Mouse (Mus musculus) liver, adult 10 weeks (tissue): ENCODE data around the gene Rnf38. TPM values are rescaled to one million over a fixed set of nuclear protein-coding genes. Genes with fewer than 3 reads are reported as not detected.

Source experiments
- polyA plus RNA-seq: library from polyadenylated mRNA; stranded (reverse); fragments of 350-450 nt; fragmentation: Illumina TruSeq; extraction: RNeasy Lipid Tissue Mini Kit (QIAGEN cat#74804); gene quantifications from one replicate; pipeline ENCODE4 v1.2.3, GENCODE M21; 2014; ENCODE audit warnings: low read depth, low replicate concordance

The Rnf38 gene
- 9.6 TPM for polyA plus RNA-seq

DNA sequence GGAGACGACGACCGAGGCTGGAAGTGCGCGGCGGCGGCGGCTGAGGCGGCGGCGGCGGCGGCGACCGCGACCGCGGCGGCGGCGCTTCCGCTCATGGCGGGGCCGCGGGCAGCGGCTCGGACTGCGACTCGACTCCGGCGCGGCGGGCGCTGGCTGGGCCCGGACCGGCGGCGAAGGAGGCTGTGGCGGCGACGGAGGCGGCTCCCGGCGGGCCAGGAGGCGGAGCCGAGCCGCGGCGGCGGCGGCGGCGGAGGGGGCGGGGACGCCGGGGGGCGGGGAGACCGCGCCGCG, at the start of gene Rnf38:
Gene Rnf38 (minus strand): TSS at position 77 of the 291 bp plus-strand sequence.

GRCm38 (mm10) chr4:44083945-44084344, 149.6 kb downstream of the Rnf38 start, which contains the start of gene Gne:
Gne (minus strand) TSS chr4:44084177.

Other genes starting within 250 kb of the Rnf38 start
- gene Clta, start 229.3 kb downstream of the Rnf38 start, polyA plus RNA-seq = 52.0 TPM
- 60.7 TPM for gene Gne, start 149.6 kb downstream of the Rnf38 start, polyA plus RNA-seq
- not detected for gene Melk, start 67.1 kb upstream of the Rnf38 start, polyA plus RNA-seq